In genomic region chr4:101306132-101306915, GRCm38 (mm10) we compare ENCODE assay signal across 12 mouse cellular contexts. TPM values are rescaled to one million over a fixed set of nuclear protein-coding genes. Genes with fewer than 3 reads are reported as not detected.
DNase-seq lines count a peak whose midpoint lies in the region; ATAC-seq lines count a peak whose summit lies in the region.
"Had no signal": no experiment of that assay in that cellular context is flagged by ENCODE, and none has a peak within 500 bp of the region (broad histone marks: within the 10 kb centered on the region; RNA-seq: fewer than 3 reads in every experiment).

No protein-coding gene starts in this region.

- no peak overlapping the region for H3K9ac ChIP-seq in midbrain, embryonic 11.5 days (ENCODE audit: low read length)
- no peak overlapping the region for H3K9ac ChIP-seq in midbrain, embryonic 15.5 days

- intact Hi-C loops in heart, postnatal 36 days (cut with DNase I) = no loop called here

- no peaks in the 10 kb centered on the region for H3K27me3 ChIP-seq in midbrain, embryonic 11.5 days (ENCODE audit: control insufficient read depth, insufficient read depth, low read length)
- no peaks in the 10 kb centered on the region for H3K27me3 ChIP-seq in midbrain, embryonic 15.5 days (replicated peaks)

- 67% methylated on average over 8 of the region's 8 CpGs for WGBS in midbrain, embryonic 11.5 days
- 40% methylated on average over 8 of the region's 8 CpGs for WGBS in midbrain, embryonic 15.5 days

- H3K9me3 ChIP-seq in midbrain, embryonic 11.5 days (ENCODE audit: control insufficient read depth, low read length) = no peaks in the 10 kb centered on the region
- H3K9me3 ChIP-seq in midbrain, embryonic 15.5 days = no peaks in the 10 kb centered on the region

- no peak overlapping the region for H3K4me2 ChIP-seq in midbrain, embryonic 11.5 days
- H3K4me2 ChIP-seq in midbrain, embryonic 15.5 days = no peak overlapping the region

- H3K27ac ChIP-seq in midbrain, embryonic 11.5 days (ENCODE audit: low read depth, low read length) = no peak overlapping the region
- H3K27ac ChIP-seq in midbrain, embryonic 15.5 days = no peak overlapping the region

- no peaks in the 10 kb centered on the region for H3K4me1 ChIP-seq in midbrain, embryonic 11.5 days (ENCODE audit: control insufficient read depth, insufficient read depth, low read length)
- H3K4me1 ChIP-seq in midbrain, embryonic 15.5 days = no peaks in the 10 kb centered on the region

- no peaks in the 10 kb centered on the region for H3K36me3 ChIP-seq in midbrain, embryonic 11.5 days (ENCODE audit: control insufficient read depth, insufficient read depth, low read length)
- no peaks in the 10 kb centered on the region for H3K36me3 ChIP-seq in midbrain, embryonic 15.5 days (replicated peaks)

- no peak for ATAC-seq in midbrain, embryonic 11.5 days (ENCODE audit: low FRiP score)
- ATAC-seq in midbrain, embryonic 15.5 days (replicated peaks) = no peak

- peak; percentile 82 for DNase-seq in heart, adult 11 months
- DNase-seq in heart, postnatal 36 days = no peak
- DNase-seq in midbrain, embryonic 11.5 days (ENCODE audit: low spot score, missing footprints) = peak; percentile 8
- peak; percentile 73 for DNase-seq in brain, adult 2 months (ENCODE audit: low read depth, low spot score)
- DNase-seq in telencephalon, adult 2 months (ENCODE audit: low read depth, low spot score) = peak; percentile 42
- no peak for DNase-seq in lung, postnatal 4 days
- DNase-seq: adrenal gland, adult 8-10 months; heart, postnatal 4 days; kidney, adult 9 months; liver; thymus, postnatal 25 days had no signal

- H3K4me3 ChIP-seq in midbrain, embryonic 11.5 days (ENCODE audit: low read depth, low read length) = no peak overlapping the region
- H3K4me3 ChIP-seq in midbrain, embryonic 15.5 days = no peak overlapping the region

RNA-seq across cellular contexts. Expression of gene Jak1, which starts 41.2 kb away (rescaled TPM):
- 10 to 100 TPM; 86.8 to 93.7 TPM for total RNA-seq in heart, postnatal 36 days (2021)
- 52.2 and 58.2 TPM in 2 replicates for polyA plus RNA-seq in midbrain, embryonic 11.5 days (2014; fragmentation: Nextera tagmentation; extraction: Ambion mirVana)
- polyA plus RNA-seq in midbrain, embryonic 15.5 days (2015; fragmentation: Nextera tagmentation; extraction: Ambion mirVana) = 71.5 and 73.0 TPM in 2 replicates

Comparison
In these comparisons a context has a peak if more than half of its experiments do, and no peak if none do; other contexts are left out.
1. DNase-seq: peak in heart, adult 11 months (single experiment), midbrain, embryonic 11.5 days (single experiment), brain, adult 2 months (single experiment) and telencephalon, adult 2 months (single experiment); none in heart, postnatal 36 days (0 of 2) and lung, postnatal 4 days (0 of 2).